Mouse (Mus musculus): Measurements from ENCODE around the gene Rell1.

Rell1 gene

DNA sequence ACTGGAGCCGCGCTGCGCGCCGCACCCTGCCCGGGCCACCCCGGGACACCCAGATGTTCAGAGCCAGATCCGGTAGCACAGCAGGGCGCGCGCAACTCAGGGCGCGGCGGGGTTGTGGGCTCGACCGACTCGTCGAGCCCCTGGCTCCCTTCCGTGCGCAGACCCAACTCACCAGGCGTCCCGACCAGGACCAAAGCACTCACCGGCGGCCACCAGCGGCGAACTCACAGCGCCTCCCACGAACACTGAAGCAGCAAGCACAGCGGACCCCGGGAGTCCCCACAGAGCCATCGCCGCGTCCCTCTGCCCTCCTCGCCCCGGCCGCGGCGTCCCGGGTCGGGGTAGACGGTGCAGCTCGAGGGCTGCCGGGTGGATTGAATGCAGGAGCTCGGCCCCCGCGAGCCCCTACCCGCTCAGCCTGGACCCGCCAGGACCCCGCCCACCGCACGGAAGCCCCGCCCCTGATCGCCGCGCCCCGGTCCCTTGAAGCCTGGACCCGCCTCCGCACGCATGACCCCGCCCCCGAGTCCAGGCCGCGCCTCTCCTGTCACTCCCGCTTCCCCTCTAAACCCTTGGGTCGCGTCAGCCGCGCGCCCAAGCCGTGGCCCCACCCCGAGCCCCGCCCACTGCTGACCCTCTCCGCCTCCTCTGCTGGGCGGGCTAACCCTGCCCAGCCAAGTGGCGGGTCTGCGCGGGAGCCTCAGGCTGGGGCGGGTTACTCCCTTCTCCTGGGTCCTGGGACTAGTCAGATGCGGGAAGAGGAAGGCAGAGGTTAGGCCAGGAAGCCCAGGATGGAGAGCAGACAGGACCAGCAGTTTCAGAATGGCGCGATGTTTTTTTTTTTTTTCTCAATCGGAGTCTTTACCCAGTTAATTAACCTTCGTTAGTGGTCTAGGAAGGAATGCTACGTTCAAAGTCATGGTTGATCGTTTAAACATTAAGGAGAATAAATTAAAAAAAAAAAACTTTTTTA, at the start of gene Rell1:
Rell1 (minus strand) TSS at position 455 of the 973 bp plus-strand sequence.
- DNase-seq = peak; percentile 93

DNA sequence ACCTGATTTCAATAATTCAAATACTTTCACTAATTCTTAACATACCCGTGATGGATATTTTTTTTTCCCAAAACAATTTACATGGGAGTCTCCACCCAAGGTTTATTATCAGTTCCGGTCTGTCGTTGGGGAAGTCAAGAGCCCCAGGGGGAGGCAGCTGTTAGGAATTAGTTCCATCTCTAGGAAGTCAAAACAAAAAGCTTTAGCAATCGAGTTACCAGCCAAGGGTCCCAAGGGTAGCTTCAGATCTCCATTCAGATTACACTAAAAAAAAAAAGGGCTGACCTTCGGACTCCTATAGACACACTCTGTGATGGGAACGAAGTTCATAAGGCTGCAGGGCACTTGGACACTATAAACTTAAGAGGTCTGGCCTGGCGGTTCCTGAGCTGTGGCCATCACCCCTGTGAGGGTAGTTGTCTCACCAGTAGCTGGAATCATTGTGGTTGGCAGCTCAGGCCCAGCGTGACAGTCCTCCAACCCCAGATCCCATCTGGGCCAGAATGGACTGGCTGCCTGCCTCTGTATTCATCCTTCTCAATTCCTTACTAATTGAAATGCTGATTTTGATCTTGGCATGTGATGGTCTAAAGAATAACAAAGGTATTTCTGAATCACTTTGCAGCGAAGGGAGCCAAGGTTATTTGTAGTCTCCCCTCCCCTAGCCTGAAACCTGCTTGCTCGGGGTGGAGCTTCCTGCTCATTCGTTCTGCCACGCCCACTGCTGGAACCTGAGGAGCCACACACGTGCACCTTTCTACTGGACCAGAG, 44.1 kb upstream of the Rell1 start:
- no peak for DNase-seq

DNA sequence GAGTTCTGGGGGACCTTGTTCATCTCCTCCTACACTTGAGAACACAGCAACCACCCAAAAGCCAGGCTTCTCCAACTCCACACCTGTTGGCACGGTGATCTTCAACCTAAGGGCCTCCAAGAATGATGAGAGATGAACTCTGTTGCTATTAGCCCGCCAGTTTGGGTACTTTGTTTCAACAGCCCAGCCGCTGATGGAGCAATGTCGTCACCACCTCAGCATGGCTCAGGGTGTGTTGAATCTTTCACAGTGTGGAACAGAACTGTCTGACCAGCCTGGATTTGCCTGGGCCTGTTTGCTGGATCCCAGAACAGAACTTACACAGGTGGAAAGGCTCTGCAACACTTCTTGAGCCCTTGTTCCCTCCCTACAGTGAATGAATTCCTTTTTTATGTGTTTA, 37.9 kb upstream of the Rell1 start:
- no peak for DNase-seq

DNA sequence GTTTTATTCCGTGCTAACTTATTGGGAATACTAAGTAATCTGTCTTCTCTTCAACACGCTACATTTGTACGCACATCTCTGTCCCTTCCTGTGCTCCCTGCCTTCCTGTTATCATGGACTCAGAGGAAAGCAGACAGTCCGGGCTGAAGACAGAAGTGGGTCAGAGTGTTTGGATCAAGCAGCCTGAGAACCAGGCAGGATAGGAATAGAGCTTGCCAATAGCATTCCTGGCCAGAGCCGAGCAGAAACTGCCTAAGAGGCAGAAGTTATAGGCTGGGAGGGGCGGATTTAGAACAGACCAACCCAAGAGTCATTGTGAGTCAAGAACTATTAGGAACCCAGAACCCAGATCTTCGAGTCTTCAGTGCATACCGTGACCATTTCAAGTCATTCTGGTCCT, 34.6 kb upstream of the Rell1 start:
- DNase-seq = no peak

DNA sequence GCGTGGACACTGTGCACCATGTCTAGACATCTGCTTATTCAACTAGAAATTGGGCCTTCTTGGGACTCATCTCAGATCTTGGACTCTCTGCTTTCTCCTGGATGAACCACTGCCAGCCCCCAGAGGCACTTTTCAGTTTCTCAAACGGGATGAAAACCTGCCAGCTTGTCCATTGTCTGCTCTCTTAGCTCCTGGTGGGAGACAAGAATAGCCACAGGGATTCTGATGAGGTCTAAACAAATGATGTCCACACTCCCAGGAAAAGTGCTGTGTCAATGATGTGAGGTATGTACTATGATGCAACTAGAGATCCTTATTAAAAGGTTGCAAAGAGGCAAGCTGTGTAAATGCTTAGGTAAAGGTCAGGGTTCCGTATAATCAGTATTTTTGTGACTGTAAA, 25.2 kb upstream of the Rell1 start:
- no peak for DNase-seq

DNA sequence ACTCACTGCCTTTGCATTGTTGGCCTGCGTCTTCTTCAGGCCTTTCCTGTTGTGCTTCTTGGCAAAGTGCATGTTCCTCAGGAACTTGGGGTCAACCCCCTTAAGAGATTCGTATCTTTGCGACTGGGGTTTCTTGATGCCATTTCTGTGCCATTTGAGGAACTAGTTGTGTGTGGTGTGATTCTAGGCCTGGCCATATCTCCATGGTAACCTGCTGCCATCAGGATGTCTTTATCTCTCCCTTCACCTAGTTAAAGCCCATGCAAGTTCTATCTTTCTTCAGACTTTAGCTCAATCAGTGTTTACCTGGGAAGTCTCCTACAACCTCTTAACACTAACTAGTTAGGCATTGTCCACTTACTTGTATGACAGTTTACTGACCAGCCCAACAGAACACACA, 22.0 kb upstream of the Rell1 start:
- no peak for DNase-seq

DNA sequence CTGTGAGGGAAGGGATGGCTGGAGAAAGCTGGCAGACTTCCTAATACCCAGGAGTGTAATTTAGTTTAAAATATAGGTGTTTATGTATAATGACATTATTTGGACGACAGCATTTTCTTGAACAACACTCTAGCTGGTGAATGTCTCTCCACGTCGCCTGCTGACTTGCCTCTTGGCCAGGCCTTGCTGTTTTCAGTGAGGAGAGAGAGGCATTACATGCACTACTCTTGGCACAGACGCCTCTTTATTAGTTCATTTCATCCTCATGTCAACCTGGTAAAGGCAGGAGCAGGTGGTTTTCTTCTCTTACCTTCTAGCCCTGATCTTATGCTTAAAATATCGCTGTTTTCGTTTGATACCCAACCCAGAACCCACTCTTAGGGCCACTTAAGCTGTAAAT, 17.6 kb upstream of the Rell1 start:
- DNase-seq = no peak

DNA sequence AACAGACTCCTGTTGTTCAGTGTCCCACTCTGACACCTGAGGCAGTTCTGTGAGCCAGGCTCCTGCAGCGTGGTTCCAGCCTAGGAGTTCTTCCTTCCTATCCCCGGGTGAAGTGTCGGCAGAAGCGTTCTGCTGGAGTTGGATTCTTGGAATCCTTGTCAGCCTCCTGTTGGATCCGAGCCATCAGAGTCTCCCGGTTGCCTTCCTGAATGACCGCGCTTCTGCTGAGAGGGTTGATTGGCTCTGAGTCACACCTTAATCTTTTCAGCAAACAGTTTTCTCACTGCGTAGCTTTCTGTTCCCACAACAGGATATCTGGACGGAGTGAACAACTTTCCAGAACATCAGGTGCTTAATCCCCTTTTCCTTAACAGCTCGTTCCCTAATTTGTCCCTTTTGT, 13.6 kb upstream of the Rell1 start:
- DNase-seq = no peak

DNA sequence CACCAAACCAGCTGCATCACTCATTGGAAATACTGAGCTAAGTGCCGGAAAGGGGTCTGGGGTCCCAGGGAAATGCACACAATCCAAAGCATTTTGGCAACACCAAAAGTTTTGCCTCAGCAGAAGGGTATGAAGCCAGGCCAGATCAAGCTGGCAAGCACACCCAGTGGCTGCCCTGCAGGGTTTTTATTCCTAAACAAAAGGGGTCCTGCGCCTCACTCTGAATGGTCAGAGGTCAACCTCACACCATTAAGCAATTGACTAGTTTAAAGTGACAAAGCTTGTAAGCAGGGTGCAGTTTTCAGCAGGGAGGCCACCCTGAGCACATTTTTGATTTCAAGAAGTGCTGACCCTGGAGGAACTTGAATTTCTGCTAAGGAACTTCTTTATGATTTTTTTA, 2.3 kb upstream of the Rell1 start:
- no peak for DNase-seq

DNA sequence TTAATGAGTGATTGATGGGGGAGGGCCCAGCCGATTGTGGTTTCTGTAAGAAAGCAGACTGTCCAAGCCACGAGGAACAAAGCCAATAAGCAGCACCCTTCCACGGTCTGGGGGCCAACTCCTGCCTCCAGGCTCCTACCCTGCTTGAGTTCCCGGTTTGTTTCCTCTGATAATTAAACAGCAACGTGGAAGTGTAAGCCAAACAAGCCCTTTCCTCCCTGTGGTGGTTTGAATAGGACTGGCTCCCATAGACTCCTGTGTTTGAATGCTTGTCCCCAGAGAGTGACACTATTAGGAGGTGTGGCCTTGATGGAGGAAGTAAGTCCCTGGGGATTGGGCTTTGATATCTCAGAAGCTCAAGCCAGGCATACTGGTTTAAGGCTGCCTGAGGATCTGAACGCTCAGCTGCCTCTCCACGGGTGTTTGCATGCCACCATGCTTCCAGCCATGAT, 1.6 kb upstream of the Rell1 start:
- no peak for DNase-seq

DNA sequence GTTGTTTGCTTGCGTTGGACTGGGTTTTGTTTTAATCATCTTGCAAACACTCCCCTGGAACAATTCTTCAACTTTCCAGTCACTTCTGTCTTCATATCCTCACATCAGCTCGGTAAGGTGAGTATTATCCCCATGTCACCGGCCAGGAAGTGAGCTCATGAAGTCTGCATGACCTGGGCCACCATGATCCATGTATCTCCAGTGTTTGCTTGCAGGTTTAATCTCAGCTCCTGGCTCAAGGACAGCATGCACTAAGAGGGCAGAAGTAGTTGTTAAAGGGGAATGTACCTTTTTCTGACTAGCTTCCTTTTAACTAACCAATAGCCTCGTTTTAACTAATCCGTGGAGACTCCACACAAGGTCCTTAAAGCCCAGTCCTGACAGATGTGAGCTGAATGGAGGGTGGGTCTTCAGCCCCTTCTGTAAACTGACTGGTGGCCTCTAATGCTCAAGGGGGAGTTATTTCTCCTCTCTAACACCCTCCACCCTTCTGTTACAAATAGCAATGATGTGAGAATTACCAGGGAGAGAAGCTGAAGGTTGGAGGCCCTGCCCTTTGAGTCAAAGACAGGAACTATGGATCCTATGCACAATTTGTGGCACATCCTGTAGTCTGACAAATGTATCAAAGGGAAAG, 897 bp upstream of the Rell1 start:
- DNase-seq = no peak

DNA sequence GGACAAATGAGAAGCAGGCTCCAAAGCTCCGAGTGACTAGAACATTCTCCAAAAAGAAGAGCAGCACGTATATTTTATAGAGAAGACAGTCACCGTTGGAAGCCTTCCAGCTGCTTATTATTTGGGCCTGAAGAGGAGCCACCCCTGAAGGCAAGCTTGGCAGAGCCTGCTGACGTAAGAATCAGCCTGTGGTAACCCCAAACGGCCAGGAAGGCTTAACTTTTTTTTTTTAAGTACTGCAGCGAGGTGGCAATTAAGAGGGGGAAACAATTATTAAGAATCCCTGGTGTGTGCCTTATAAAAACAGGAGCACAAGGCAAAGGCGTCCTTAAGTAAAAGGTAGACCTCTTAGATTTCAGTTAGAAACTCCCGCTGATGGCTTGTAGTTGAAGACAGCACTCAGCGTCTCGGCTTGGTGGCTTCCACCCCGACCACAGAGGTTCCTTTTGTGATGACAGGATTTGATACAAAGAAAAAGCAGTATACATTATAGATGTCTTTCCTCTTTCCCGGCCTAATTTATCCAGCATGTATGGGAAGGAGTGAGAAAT, 1.0 kb downstream of the Rell1 start:
- no peak for DNase-seq

DNA sequence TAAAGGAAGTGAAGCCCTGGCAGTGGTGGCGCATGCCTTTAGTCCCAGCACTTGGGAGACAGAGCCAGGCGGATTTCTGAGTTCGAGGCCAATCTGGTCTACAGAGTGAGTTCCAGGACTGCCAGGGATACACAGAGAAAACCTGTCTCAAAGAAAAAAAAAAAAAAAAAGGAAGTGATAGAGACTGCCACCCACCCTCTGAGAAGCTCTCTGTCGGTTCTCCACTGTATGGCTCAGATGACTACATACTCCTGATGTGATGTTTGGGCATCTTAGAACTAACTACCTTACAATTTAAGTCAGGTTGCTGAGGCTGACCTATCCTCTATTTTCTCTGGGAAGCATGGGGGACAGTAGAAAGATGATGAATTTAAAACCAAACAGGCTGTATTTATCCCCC, 2.3 kb downstream of the Rell1 start:
- DNase-seq = no peak

DNA sequence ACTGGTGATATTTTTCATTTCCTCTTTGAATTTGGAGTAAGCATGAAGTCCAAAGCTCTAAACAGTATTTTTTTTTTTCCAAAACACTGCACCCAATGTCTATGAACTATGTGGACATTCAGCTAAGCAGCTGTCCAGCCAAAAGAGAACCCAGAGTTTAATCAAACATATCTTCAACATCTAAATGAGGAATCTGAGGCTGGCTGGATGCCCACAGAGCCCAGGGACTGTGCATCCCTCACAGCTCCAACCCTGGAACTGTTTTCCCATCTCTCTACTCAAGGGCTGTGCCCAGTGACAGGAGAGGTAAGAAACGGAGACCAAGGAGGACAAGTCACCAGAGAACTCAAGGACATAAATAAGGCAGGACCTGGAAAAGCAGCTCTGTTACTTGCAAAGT, 2.8 kb downstream of the Rell1 start:
- no peak for DNase-seq

DNA sequence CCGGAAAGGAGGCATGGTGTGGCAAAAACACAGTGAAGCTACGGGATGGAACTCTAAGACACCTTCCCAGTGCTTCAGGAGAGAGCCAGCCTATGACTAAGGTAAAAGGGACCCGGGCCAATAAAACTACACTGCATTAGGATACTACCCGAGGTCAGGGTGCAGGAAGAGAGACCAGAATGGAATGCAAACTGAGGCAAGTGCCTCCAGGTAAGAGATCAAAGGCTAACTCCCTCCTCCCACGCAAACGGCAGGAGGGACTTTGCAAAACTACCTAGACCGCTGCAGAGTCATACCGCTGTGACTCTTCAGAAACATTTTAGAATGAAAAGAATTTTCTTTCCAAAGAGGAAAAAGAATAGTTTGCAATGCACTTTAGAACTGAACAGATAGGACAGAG, 4.1 kb downstream of the Rell1 start:
- DNase-seq = no peak

DNA sequence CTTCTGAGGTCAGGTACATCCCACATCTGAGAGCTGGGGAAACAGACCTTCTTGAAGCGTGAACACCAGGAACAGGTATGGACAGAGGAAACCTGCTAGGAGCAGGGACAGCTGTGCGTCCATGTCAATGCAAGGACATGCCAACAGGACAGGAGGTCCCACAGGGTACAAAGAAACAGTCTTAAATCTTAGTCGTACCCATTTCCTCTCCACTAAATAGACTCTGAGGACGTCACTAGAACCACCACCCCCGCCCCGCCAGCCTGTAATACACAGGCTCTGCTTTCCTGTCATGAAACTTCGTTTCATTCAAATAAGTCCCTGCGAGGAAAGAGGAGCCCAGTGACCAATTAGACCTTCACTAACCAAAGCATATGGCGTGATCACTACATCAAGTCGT, 7.0 kb downstream of the Rell1 start:
- DNase-seq = no peak

DNA sequence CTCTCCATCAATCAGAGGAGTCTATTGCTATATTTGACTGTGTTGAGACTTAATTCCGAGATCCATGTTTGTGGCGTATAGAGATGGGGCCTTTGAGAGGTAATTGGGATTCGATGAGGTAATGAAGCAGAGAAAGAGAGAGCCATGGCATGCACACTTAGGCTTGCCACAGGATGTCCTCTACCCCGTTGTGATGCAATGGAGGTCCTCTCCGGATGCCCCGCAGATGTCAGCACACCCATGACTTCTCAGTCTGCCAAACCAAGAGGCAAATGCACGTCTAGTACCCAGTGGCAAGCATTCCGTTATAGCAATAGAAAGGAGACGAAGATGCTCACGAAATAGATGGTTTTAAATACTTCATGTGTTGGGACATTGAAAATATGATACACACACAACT, 8.1 kb downstream of the Rell1 start:
- no peak for DNase-seq

DNA sequence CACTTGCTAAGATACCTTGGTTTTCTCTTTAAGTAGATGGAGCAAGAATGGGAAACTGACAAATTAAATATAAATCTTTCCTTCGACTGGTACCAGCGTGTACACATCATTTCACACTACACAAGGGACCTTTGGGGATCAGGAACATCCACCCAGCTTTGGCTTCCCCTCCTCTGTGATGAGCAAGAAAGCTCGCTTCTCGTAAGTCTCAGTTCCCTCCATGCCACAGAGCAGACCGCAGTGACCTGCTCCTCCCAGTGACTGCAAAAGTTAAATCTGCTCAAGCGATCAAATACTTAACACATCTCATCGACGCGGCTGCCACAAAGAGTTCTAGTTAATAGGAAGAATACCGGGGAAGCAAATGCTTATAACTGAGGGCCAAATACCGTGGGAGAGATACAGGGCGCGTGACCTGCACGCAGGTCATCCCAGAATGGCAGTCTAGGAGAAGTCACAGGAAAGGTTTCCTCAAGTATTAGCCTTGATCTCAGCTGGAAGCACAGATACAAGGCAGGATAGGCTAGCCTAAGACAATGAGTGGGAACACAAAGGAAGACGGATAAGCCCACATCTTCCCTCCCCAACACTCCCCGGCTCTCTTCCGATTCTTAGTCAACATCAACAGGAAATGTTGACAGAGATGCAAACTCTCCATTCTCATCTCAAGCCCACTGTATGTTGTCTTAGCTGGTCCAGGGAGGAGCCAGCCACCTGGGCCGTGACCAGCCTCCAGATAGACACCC, 9.6 kb downstream of the Rell1 start:
- DNase-seq = no peak

DNA sequence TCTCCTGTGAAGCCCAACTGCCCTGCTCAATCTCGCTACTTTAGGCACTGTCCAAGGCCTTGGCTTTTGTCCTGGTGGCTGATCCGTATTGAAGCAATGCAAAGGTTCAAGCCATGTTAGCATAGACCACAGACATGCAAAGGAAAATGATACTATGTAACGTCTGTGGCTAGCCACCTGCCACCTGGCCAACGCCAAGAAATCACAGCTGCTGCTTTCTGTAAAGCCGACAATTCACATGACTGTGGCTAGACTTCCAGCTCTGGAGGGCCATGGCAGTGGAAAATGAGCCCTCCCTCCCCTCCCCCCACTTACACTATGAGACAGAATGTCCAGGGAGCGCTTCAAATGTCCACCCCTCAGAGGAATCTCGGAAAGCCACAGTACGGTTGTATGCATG, 11.1 kb downstream of the Rell1 start:
- DNase-seq = no peak

DNA sequence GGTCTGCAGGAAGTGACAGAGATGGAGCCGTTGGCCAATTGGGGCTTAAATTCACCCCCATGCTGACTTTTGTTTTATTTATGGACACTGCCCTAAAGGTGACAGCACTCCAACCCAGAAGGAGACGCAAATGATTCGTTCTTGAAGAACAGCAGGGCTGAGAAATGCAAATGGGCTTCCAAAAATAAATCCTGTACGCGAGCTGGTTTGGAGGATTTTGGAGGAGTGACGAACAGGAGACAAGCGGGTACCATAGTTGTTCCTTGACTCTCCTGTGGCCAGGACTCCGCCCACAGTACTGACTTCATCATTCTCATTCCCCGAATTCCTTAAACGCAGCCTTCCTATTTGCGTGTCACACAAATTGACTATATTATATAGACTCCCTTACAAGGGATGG, 12.3 kb downstream of the Rell1 start:
- peak; percentile 32 for DNase-seq

DNA sequence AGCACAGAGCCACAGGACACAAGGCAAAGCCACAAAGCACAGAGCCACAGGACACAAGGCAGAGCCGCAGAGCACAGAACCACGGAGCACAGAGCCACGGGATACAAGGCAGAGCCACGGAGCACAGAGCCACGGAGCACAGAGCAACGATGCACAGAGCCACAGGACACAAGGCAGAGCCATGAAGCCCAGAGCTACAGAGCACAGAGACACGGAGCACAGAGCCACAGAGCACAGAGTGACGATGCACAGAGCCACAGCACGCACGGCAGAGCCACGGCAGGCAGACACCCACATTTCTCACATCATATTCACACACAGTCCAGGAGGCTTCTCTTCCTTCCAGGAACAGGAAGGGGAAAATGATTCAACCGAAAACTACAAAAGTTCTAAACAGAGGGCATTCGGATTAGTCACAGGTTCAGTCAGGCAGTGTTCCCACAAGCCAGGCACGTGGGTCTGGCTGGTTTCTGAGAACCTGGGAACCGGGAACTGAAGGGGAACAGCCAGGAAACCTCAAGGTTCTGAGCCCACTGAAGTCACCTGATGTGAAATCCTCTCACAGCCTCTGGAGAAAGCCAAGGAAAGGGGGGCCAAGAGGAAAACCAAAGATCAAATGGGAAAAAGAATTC, 15.2 kb downstream of the Rell1 start:
- peak; percentile 29 for DNase-seq

DNA sequence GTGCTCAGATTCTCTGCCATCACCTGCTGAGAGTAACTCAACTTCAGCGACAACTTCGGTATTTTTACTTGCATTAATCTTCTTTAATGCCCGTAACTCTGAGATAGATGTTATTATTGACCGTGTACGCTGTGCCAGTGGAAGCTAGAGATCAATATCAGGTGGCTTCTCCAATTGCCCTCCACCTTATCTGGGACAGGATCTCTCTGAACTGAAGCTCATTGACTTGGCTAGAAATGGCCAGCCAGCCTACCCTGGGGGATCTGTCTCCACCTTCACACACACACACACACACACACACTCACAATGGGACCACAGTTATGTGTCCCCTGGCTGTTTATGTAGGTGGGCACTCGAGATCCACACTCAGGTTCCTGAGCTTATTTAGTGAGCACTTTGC, 16.7 kb downstream of the Rell1 start:
- no peak for DNase-seq
